Comparison of ENCODE assay signal across 27 mouse cellular contexts in genomic region chr8:125510861-125511668, GRCm38 (mm10). TPM values are rescaled to one million over a fixed set of nuclear protein-coding genes. Genes with fewer than 3 reads are reported as not detected.
DNase-seq lines count a peak whose midpoint lies in the region; ATAC-seq and TF ChIP-seq lines count a peak whose summit lies in the region.
"Had no signal": no experiment of that assay in that cellular context is flagged by ENCODE, and none has a peak within 500 bp of the region (broad histone marks: within the 10 kb centered on the region; RNA-seq: fewer than 3 reads in every experiment).

No protein-coding gene starts in this region.

- ATAC-seq in heart, embryonic 12.5 days (ENCODE audit: insufficient number of reproducible peaks, low FRiP score), result no peak
- ATAC-seq in heart, postnatal 0 days (ENCODE audit: insufficient read depth, low read depth), result no peak
- ATAC-seq in intestine, embryonic 15.5 days, result peak; percentile 39
- ATAC-seq in intestine, postnatal 0 days, result peak; percentile 19; the same call in 1 of the 2 replicates
- ATAC-seq in granulocyte monocyte progenitor cell, adult 5-6 weeks (replicated peaks; ENCODE audit: poor library complexity, severe bottlenecking), result no peak
- ATAC-seq: forebrain, postnatal 0 days; midbrain, embryonic 16.5 days had no signal

- no peak overlapping the region for H3K9ac ChIP-seq in heart, embryonic 12.5 days
- H3K9ac ChIP-seq in heart, postnatal 0 days (replicated peaks; ENCODE audit: low read depth, low read length), result no peak overlapping the region
- H3K9ac ChIP-seq in intestine, embryonic 15.5 days, result no peak overlapping the region
- H3K9ac ChIP-seq in intestine, postnatal 0 days (ENCODE audit: low read depth, low read length), result no peak overlapping the region
- H3K9ac ChIP-seq: embryonic facial prominence, embryonic 13.5 days; forebrain, postnatal 0 days; hindbrain, embryonic 14.5 days; limb, embryonic 13.5 days; neural tube, embryonic 12.5 days had no signal

- no peak overlapping the region for H3K4me2 ChIP-seq in heart, embryonic 12.5 days
- H3K4me2 ChIP-seq in heart, postnatal 0 days (ENCODE audit: low read depth, low read length), result no peak overlapping the region
- no peak overlapping the region for H3K4me2 ChIP-seq in intestine, embryonic 15.5 days (replicated peaks)
- H3K4me2 ChIP-seq in intestine, postnatal 0 days (replicated peaks; ENCODE audit: low read depth), result no peak overlapping the region
- H3K4me2 ChIP-seq: embryonic facial prominence, embryonic 13.5 days; hindbrain, embryonic 14.5 days; limb, embryonic 13.5 days; liver, embryonic 11.5 days; midbrain, embryonic 11.5 days; neural tube, embryonic 12.5 days had no signal

- TF ChIP-seq EP300 in heart, postnatal 0 days (IDR thresholded peaks at IDR 0.05; ENCODE audit: low read depth), result no peak

- intact Hi-C loops in heart, postnatal 10 days (cut with DNase I), result no loop called here
- intact Hi-C loops in heart, postnatal 14 days (cut with DNase I), result no loop called here

- no peaks in the 10 kb centered on the region for H3K27me3 ChIP-seq in heart, embryonic 12.5 days (replicated peaks)
- no peaks in the 10 kb centered on the region for H3K27me3 ChIP-seq in heart, postnatal 0 days (ENCODE audit: control insufficient read depth, insufficient read depth, low read length)
- H3K27me3 ChIP-seq in intestine, embryonic 15.5 days (replicated peaks), result no peaks in the 10 kb centered on the region
- no peaks in the 10 kb centered on the region for H3K27me3 ChIP-seq in intestine, postnatal 0 days (replicated peaks; ENCODE audit: control insufficient read depth, insufficient read depth, low read length)
- H3K27me3 ChIP-seq: limb, embryonic 13.5 days; neural tube, embryonic 12.5 days had no signal

- H3K27ac ChIP-seq in heart, embryonic 12.5 days (ENCODE audit: poor library complexity, severe bottlenecking), result peak overlapping the region; percentile 57
- 0 out of 2 replicates have a peak overlapping the region, but pooled peaks have one; percentile 22 for H3K27ac ChIP-seq in heart, postnatal 0 days (ENCODE audit: low read depth)
- H3K27ac ChIP-seq in intestine, embryonic 15.5 days, result no peak overlapping the region
- no peak overlapping the region for H3K27ac ChIP-seq in intestine, postnatal 0 days (ENCODE audit: low read depth, low read length)
- H3K27ac ChIP-seq: layer of hippocampus, adult 2 months; limb, embryonic 13.5 days; neural tube, embryonic 12.5 days had no signal

- TF ChIP-seq CTCF in heart, postnatal 0 days (IDR thresholded peaks at IDR 0.05; ENCODE audit: low read depth), result no peak
- TF ChIP-seq CTCF in intestine, postnatal 0 days (IDR thresholded peaks at IDR 0.05; ENCODE audit: low read depth), result no peak

- H3K36me3 ChIP-seq in heart, embryonic 12.5 days, result no peaks in the 10 kb centered on the region
- no peaks in the 10 kb centered on the region; the same call in 1 of the 2 replicates for H3K36me3 ChIP-seq in heart, postnatal 0 days (replicated peaks; ENCODE audit: control insufficient read depth, insufficient read depth, low read length)
- H3K36me3 ChIP-seq in intestine, embryonic 15.5 days, result no peaks in the 10 kb centered on the region
- peaks cover 3% of the 10 kb centered on the region; the same call in 1 of the 2 replicates for H3K36me3 ChIP-seq in intestine, postnatal 0 days (ENCODE audit: control insufficient read depth, insufficient read depth)
- H3K36me3 ChIP-seq: embryonic facial prominence, embryonic 13.5 days; limb, embryonic 13.5 days; neural tube, embryonic 12.5 days had no signal

- no peak overlapping the region for H3K4me3 ChIP-seq in heart, embryonic 12.5 days
- H3K4me3 ChIP-seq in heart, postnatal 0 days (ENCODE audit: low read depth, low read length), result no peak overlapping the region
- no peak overlapping the region for H3K4me3 ChIP-seq in intestine, embryonic 15.5 days (replicated peaks)
- H3K4me3 ChIP-seq in intestine, postnatal 0 days (ENCODE audit: low read depth, low read length), result no peak overlapping the region
- H3K4me3 ChIP-seq: embryonic facial prominence, embryonic 13.5 days; layer of hippocampus, adult 2 months; limb, embryonic 13.5 days; myocyte; neural tube, embryonic 12.5 days had no signal

- no peaks in the 10 kb centered on the region for H3K9me3 ChIP-seq in heart, embryonic 12.5 days (replicated peaks)
- H3K9me3 ChIP-seq in heart, postnatal 0 days (replicated peaks; ENCODE audit: control insufficient read depth, low read length), result no peaks in the 10 kb centered on the region
- no peaks in the 10 kb centered on the region for H3K9me3 ChIP-seq in intestine, embryonic 15.5 days
- no peaks in the 10 kb centered on the region for H3K9me3 ChIP-seq in intestine, postnatal 0 days (ENCODE audit: control insufficient read depth)
- H3K9me3 ChIP-seq: embryonic facial prominence, embryonic 13.5 days; limb, embryonic 13.5 days; neural tube, embryonic 12.5 days had no signal

- DNase-seq in heart, postnatal 10 days, result no peak
- no peak for DNase-seq in heart, postnatal 0 days (ENCODE audit: low spot score)
- no peak for DNase-seq in heart, postnatal 14 days
- DNase-seq: adrenal gland, adult 2 months; adrenal gland, postnatal 36 days; B cell, adult 2 months; cerebellum, adult 18-20 months; cerebellum, postnatal 10 days; forebrain, postnatal 0 days; gastrocnemius, postnatal 10 days; kidney, adult 2 months; right cerebral cortex, adult 18-20 months; spleen, adult 18-20 months; thymus, postnatal 14 days had no signal

- 44% methylated on average over 14 of the region's 14 CpGs for WGBS in heart, embryonic 12.5 days
- 51% methylated on average over 14 of the region's 14 CpGs for WGBS in heart, postnatal 0 days
- 39% methylated on average over 14 of the region's 14 CpGs for WGBS in intestine, embryonic 15.5 days
- WGBS in intestine, postnatal 0 days, result 37% methylated on average over 14 of the region's 14 CpGs

- H3K4me1 ChIP-seq in heart, embryonic 12.5 days (replicated peaks), result peaks cover 95% of the 10 kb centered on the region
- peaks cover 79% of the 10 kb centered on the region for H3K4me1 ChIP-seq in heart, postnatal 0 days (ENCODE audit: control insufficient read depth, insufficient read depth)
- peaks cover 32% of the 10 kb centered on the region for H3K4me1 ChIP-seq in intestine, embryonic 15.5 days (replicated peaks)
- H3K4me1 ChIP-seq in intestine, postnatal 0 days (replicated peaks; ENCODE audit: control insufficient read depth, insufficient read depth, low read length), result peaks cover 3% of the 10 kb centered on the region; the same call in 1 of the 2 replicates

RNA-seq across cellular contexts. Expression of gene Sipa1l2, which starts 58.5 kb away (rescaled TPM):
- polyA plus RNA-seq in heart, embryonic 12.5 days (2016; fragmentation: Nextera tagmentation; extraction: Ambion mirVana), result 32.8 and 36.0 TPM in 2 replicates
- 10 to 100 TPM; 52.7 to 67.3 TPM for total RNA-seq in heart, postnatal 10 days (2021)
- total RNA-seq in heart, postnatal 0 days (2014; rRNA removed; ENCODE audit: low replicate concordance), result 65.8 and 66.1 TPM in 2 replicates
- 12.3 and 13.6 TPM in 2 replicates for polyA plus RNA-seq in heart, postnatal 0 days (2015; fragmentation: Nextera tagmentation; extraction: Ambion mirVana)
- total RNA-seq in heart, postnatal 14 days (2021), result 10 to 100 TPM; 46.6 to 48.3 TPM
- 7.4 and 7.6 TPM in 2 replicates for polyA plus RNA-seq in intestine, embryonic 15.5 days (2015; fragmentation: Nextera tagmentation; extraction: Ambion mirVana)
- 4.5 and 5.3 TPM in 2 replicates for polyA plus RNA-seq in intestine, postnatal 0 days (2015; fragmentation: Nextera tagmentation; extraction: Ambion mirVana)
- 1.0 and 1.4 TPM in 2 replicates for total RNA-seq in granulocyte monocyte progenitor cell, adult 5-6 weeks (2014; fragmentation: Nextera tagmentation)
- total RNA-seq in granulocyte monocyte progenitor cell, adult 5-6 weeks (2017), result 1.9 and 2.4 TPM in 2 replicates

Comparison
In these comparisons a context has a peak if more than half of its experiments do, and no peak if none do; other contexts are left out.
1. ATAC-seq: peak in intestine, embryonic 15.5 days (single experiment) and intestine, postnatal 0 days (single experiment); none in heart, embryonic 12.5 days (single experiment), heart, postnatal 0 days (single experiment) and granulocyte monocyte progenitor cell, adult 5-6 weeks (single experiment).
2. H3K27ac ChIP-seq: peak in heart, embryonic 12.5 days (single experiment) and heart, postnatal 0 days (single experiment); none in intestine, embryonic 15.5 days (single experiment) and intestine, postnatal 0 days (single experiment).
3. RNA of gene Sipa1l2, which starts 58.5 kb away (total RNA-seq): 52.7 to 67.3 TPM in heart, postnatal 10 days, 65.8 to 66.1 TPM in heart, postnatal 0 days and 46.6 to 48.3 TPM in heart, postnatal 14 days; 1.0 to 2.4 TPM in granulocyte monocyte progenitor cell, adult 5-6 weeks; every median in the first group is over 10 times any median in the second.